Mouse (Mus musculus) cerebellum, adult 9-10 months (tissue): ENCODE measurements around the gene Dnajc4.

Experiments
- DNase-seq: peaks from one replicate; pipeline ENCODE4 v3.0.0; 2022

Dnajc4 gene

DNA sequence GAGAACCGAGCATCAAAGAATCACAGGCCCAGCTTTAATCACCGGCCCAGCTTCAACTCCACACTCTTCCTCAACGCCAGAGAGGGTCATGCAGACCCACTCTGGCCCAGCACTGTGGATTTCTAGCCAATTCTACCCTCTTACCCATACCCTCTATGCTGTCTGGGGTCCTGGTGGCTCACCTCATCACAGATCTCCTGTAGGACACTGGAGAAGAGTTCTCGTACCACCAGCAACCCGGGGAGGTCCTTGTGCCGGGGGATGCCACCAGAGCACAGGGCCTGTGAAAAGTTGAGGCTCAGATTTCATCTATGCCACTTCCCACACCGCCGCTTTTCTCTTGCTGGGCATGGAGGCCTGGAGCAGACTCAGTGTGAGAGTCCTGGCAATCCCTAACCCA is 2.1 kb upstream of the Dnajc4 start:
- peak; percentile 44 for DNase-seq

DNA sequence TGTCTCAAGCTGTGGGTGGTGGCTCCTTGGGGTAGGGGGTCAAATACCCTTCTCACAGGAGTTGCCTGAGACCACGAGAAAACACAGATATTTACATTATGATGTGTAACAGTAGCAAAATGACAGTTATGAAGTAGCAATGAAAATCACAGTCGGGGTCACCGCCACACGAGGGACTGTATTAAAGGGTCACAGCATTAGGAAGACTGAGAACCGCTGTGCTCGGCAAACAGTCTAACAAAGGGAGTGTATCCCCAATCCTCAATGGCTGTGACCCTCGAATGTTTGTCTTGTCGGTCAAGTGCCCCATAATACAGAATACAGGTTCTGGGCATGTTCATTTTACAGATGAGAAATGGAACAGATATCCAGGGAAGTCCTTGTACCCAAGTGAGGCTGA is 1.6 kb upstream of the Dnajc4 start:
- peak; percentile 52 for DNase-seq

DNA sequence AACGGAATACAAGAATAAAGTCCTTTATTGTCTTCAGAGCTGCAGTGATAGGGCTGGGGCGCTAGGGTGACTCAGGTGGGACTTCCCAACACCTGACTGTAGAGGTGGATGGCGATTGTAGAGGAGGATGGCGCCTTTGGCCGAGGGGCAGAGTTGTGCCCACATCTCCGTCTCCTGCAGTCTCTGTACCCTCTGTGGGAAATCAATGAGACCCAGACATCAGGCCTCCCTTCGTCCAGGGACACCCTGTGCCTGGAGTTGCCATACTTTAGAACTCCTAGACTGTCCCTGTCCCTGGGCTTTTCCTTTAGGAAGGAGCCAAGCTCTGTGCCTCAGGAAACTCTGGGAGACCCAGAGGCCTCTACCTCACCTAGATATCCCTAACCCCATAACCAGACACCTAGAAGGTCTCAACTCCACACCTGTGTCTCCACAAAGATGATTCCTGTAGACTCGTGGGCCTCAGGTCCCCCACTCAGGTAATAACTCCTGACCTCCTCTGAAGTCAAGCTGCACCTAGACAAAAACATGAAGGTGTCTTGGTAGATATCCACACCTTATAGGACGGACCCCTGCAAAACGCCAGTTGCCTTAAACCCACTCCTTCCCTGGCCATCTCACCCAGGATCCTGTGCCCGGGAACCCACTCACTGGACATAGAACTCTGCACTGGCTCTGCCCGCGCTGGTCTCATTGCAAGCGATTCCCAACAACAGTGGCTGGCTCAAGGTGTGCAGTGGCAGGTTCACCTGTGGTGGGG is 819 bp upstream of the Dnajc4 start:
- DNase-seq = peak; percentile 48

DNA sequence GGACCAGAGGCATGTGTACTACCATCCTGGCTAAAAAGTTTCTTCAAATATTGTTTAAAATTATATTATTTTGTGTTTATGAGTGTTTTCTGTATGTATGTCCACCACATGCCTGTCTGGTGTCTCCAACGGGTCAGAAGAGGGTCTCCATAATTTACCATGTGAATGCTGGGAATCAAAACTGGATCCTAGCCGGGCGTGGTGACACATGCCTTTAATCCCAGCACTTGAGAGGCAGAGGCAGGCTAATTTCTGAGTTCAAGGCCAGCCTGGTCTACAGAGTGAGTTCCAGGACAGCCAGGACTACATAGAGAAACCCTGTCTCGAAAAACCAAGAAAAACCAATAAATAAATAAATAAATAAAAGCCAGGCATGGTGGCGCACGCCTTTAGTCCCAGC is 1.2 kb downstream of the Dnajc4 start:
- peak; percentile 57 for DNase-seq

DNA sequence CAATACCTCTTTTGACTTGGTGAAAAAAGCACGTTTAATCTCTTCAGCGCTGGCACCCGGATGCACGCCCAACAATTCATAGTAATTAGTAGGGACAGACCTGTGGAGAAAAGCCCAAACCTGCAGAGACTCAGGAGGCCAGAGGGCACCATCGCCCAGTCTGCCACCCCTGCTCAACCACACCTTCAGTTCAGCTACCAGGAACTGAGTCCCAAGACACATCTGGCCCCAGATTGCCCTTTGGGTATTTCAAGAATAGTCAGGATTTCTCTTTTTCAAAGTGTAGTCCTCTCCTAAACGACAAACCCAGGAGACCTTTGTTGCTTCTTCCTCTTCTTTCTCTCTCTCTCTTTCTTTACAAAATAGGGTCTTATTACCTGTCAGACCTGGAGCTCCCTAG is 1.7 kb downstream of the Dnajc4 start:
- peak; percentile 46 for DNase-seq

DNA sequence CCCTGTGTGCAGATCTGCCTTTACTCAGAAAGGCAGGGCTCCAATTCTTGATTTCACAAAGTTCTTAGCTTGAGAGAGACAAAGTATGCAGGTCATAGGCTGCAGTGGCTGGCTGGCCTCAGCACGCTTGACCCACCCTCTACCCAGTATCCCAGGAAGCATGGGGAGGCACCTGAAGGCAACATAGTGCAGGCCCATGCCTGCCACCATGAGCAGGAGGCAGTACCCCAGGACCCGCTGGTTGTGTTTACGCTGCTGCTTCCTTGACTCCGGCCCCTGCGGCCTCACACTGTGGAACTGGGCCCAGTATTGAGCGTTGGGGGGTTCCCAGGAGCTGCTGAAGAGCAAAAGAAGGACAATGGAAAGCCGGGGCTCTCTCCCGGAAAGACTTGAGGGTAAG is 3.1 kb downstream of the Dnajc4 start:
- no peak for DNase-seq

DNA sequence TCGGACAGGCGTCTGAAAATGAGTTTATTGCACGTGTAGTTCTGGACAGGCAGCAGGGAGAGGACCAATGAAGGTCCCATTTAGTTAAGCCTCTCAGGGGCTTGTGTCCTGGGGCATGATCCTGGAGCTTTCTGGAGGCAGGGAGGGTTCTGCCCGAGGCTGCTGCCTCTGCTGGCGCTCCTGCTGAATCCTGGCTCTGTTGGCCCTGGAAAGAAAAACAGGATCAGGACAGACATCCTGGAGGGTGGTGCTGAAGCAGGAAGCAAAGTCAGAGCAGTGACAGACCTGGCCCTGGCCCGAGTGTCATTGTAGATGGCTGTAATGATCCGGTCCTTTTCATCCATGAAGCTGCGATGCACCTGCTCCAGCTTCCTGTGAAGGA is 4.5 kb downstream of the Dnajc4 start:
- DNase-seq = no peak

DNA sequence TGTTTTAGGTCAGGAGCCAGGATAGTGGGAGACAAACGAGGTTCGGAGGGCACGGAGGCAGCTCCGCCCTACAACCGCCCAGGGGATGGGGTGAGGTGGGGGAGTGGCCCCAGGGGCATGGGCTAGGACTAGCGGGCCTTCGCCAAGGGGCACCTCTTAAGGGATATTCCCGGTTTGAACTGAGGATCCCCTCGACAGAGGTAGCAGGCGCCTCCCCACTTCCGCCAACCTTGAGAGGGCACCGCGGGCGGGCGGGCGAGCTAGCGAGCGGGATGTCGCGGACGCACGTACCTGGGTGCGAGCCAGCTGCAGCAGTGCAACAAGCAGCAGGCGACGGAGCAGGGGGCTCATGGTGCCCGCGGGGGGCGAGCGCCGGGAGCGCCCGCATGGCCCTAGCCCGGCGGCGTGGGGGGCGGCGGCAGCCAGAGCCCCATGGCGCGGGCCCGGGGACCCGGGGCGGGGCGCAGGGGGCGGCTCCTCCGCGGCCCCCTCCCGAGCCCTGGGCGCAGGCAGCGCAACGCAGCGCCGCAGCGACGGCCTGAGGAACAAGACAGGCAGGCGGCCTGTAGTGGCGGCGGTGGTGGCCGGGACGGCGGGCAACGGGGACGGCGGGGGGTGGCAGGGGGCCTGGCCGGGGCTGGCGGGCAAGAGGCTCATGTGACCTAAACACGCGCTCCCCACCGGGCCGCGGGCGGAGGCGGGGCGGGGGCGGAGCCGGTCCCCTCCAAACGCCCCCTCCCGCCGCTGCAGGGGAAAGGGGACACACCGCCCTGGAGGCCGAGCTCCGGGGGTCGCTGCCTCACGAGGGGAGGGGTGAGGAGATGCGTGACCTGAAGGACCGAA is 5.1 kb downstream of the Dnajc4 start, which contains the start of gene Vegfb:
Vegfb (minus strand) TSS at position 591 of the 843 bp plus-strand sequence.
- DNase-seq = peak; percentile 76

DNA sequence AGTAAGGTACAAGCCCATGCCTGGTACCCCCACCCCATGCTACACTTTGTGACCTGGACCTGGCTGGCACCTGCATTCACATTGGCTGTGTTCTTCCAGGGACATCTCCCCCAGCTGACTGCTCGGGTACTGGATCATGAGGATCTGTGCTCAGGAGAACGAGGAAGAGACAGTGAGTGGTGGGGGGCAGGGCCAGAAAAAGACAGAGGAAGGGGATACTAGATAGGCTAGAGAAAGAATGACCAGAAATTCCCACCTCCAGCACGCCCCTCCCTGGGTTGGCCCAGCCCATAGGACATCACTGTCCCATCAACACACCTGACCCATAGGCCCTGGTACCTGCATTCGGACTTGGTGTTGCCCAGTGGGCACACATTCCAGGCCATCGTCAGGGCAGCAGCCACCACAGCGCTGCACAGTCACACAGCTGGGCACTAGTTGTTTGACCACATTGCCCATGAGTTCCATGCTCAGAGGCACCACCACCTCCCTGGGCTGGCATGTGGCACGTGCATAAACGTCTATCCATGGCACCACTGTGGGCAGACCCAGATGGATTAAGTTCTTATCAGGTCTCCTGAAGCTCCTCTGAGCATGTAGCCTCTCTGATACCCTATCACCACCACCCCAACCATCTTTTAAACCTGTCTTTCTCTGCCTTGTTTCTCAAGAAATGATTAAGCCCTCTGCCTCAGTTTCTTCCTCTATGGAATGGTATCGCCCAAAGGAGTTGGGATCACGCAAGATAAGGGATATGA is 6.2 kb downstream of the Dnajc4 start:
- peak; percentile 59 for DNase-seq

DNA sequence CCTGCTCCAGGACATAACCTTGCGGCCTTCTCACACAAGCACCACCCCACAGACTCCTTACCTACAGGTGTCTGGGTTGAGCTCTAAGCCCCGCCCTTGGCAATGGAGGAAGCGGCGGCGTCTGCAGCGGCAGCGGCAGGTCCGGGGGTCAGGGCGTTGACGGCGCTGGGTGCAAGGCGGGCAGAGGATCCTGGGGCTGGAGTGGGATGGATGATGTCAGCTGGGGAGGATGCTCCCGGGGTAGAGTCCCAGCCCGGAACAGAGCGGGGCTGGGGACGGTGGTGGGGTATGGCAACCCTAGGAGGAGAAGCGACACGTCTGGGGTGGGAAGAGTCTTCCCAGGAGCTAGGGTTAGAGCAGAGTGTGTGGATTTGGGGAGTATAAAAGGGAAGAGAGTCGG is 7.1 kb downstream of the Dnajc4 start:
- no peak for DNase-seq

DNA sequence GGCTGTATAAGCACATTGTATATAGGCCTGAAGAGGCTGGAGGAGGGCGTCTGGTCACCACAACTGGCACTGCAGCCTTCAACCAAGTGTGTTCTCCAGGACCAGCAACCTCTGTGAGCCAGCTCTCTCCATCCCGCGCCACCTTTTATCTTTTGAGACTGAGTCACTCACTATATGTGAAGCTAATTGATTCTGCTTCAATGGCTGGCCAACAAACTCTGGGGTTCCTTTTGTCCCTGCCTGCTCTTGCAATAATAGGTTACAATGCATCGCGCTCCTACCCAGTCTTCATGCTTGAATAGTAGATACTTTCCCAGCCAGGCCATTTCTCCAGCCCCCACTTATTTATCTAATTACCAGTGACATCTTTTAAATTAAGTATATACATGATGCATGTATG is 8.8 kb downstream of the Dnajc4 start:
- peak; percentile 30 for DNase-seq

DNA sequence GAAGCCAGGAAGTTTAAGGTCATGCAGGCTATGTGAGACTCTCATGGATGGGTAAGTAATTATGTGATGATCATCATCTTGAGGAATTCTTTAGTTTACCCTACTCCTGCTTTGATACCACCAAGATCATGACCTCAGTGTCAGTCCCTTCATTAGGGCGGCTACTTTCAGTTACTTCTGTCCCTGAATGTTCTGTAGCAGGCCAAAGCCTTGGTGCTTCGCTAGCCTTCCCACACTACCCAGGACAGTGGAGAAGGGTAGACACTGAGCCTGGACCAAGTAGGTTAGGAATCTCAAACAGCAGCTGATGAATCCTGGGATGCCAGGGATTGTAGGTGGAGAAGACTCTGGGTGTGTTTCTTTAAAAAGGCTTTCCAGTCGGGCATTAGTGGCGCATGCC is 10.9 kb downstream of the Dnajc4 start:
- DNase-seq = no peak

DNA sequence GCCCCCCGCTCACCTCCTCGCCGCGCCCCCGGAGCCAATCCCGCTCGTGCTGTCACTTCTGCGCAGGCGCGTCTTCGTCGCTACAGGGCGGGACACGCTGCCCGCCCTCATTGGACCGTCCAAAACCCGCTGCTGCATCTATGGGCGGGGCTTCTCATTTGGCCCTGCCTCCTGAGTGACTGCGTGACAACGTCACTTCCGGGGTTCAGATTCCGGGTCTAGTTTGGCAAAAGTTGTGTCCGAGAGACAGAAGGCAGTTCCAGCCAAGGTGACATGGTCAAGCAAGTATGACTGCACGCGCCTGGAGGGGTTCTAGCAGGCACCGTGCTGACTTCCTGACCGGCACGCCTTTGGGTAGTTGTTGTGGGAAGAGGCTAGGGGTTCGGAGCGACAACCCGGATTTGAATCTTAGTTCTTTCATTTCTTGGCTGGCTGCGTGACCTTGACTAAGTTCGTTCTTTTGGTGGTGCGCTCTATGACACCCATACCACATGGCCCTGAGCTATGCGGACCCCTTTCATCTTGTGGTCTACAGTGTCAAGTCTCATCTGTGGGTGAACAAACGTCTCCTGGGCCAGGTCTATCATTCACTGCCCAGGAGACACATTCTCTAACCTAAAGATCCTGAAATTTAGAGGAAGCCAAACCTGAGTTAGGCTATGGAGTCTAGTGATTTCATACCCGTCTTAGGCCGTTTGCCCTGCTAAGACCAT is 11.8 kb downstream of the Dnajc4 start, which contains the start of gene Fkbp2:
Fkbp2 (minus strand) TSS at position 121 of the 713 bp plus-strand sequence.
- DNase-seq = peak; percentile 99

DNA sequence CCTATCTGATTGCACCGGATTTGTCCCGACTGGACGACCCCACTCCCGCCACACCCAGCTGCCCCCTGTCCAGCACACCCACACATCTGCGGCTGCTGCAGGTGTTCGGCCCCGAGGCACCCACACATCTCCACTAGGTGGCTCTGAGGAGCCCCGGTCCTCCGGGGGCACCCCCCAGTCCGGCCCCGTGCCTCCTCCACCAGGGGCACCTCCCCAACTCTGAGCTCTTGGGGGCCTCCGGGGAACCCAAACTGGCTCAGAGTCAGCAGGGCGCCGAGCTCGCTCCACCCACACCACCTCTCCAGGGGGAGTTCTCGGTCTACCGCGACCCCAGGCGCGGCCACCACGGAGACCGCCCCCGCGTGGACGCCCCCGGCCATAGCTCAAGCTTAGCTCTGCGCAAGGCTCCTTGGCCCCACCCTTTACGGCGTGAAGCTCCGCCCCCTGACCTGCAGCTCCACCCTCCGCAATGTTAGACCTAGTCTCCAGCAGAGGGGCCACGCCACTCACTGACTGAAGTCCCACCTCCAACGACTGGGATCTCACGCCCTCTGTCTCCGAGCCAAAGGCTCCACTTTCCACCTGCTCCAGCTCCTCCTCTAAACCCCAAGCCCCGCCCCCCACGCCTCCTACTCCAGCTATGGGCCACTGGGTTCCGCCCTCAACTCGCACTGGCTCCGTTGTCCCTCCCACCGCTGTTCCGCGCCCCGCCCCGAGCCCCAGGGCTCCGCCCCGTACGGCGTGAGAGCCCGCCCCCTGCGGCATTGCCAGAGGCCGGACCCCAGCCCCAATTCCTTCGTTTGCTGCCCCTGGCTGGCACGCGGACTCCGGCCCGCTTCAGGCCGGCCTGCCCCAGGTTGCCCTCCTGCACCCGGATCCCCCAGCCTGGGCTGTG is 12.6 kb downstream of the Dnajc4 start:
- DNase-seq = peak; percentile 99

DNA sequence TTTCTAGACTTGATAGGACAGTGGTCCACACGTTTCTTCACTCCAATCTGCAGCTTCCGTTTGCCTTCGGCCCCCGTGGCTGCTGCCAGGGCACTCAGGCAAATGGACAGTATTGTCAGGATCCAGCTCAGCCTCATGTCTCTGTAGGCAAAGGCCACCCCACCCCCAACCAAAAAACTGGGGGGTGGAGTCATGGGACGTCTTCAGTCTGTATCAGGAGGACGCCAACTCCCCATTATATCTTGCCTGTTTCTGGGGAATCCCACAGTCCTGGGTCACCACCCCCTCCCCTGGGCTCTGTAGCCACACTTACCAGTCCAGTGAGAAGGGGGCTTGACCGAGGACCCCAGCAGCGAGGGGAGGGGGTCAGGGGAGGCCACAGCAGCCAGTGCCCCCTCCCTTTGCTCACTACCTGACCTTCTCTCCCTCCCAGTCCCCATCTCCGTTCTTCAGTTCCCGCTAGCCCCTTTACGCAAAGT is 13.3 kb downstream of the Dnajc4 start:
- peak; percentile 85 for DNase-seq

DNA sequence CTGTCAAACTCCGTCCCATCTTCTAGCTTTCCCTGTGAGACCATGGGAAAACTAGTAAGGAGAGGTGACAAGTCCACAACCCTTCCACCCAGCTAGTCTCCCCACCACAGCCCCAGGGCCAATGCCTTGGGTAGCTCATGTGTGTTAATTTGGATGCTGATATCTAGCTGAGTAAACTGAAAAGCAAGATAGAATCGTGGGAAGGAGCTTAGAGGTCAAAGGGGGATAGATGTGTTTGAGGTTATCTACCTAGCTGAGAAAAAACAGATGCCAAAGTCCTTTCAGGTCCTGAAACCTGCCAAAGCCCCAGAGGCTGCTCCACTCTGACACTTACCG is 13.8 kb downstream of the Dnajc4 start:
- DNase-seq = peak; percentile 63

DNA sequence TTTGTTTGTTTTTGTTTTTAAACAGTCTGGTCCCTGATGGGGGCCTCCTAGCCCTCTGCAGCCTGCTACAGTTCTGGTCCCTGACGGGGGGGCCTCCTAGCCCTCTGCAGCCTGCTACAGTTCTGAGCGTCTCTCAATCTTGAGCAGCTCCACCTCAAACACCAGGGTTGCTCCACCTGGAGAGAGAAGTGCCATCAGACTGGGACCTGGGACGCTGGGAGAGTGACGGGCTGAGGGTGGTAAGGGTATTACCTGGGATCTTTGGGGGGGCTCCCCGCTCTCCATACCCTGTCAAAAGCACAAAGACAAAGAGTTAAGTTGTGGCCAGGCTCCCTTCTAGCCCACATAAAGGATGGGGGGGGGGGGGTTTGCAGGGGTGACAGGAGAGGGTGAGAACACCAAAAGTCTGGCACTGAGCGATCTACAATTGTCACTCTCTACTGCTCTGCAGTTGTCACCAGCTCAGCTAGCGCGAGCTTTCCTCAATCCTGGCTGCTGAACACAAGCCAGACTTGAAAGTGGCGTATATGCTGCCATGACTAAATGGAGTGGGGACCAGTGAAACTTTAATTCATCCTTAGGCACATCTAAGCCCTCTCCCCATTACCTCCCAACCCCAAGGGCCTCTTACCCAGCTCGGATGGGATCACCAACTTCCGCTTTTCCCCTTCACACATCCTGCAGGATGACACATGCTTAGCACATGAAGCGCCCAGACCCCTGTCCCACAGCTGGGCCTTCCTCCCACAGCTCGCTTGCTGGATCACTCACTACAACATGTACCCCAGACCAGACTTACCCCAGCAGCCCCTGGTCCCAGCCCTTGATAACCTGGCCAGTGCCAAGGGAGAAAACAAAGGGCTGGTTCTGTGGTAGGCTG is 14.4 kb downstream of the Dnajc4 start:
- DNase-seq = peak; percentile 69

DNA sequence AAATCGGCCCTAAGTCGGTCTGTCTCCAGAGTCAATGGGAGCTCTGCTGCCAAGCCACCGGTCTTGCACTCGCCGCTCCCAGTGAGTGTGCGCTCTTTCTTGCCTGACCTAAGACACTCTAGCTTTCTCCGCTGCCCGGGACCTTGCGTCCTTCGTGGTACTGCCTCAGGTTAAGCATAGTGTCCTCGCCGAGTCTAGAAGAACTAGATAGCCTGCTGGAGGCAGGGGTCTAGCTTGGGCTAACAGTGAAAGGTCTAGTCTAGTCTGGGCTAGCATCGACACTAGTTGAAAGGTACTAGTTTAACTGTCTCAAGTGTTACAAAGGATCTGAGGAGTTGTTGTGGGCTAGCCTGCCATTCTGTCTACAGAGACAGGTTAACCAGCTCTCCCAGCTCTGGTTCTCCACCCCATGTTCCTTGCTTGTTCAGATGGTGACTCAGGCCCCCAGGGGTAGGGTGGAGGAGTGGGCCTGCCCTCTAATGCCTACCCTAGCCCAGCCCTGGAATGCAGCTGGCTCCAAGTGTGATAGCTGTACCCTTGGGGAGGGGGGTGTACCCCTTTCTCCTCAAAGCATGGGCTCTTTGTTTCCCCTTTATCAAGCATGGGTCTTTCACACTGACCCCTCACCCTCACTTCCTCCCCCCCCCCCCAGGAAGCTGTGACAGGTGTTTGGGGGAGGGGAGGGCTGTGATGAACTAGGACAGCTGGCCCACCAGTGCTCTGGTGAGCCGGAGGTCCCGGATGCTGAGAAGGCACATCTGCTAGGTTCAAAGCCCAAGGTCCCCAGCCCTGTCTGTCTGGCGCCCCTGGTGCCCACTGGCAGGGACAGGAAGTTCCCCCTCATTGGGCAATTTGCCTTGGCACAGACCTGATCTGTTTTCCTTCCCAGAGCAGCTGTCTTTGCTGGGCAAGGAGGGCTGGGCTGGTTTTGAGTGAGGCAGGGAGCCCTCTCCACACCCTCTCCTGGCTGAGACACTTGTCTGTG is 16.5 kb downstream of the Dnajc4 start, which contains the start of gene Plcb3:
Plcb3 (minus strand) TSS at position 934 of the 985 bp plus-strand sequence.
- DNase-seq = peak; percentile 72
